Mouse (Mus musculus): Measurements from ENCODE around the gene Zfp266. TPM values are rescaled to one million over a fixed set of nuclear protein-coding genes. Genes with fewer than 3 reads are reported as not detected.

Zfp266 gene
- polyA plus RNA-seq (2021; fragmentation: Nextera tagmentation), result 25.5 and 30.0 TPM in 2 replicates
- long read RNA-seq, experiment 1, full-length matches to known transcripts, result 2 of 12 reads
- long read RNA-seq, experiment 1, partial matches to known transcripts, result 1 of 12 reads
- long read RNA-seq, experiment 1, other reads (novel, unspliced or antisense), result 9 of 12 reads
- long read RNA-seq, experiment 2, full-length matches to known transcripts, result 13 of 35 reads
- long read RNA-seq, experiment 2, partial matches to known transcripts, result 3 of 35 reads
- long read RNA-seq, experiment 2, other reads (novel, unspliced or antisense), result 19 of 35 reads

DNA sequence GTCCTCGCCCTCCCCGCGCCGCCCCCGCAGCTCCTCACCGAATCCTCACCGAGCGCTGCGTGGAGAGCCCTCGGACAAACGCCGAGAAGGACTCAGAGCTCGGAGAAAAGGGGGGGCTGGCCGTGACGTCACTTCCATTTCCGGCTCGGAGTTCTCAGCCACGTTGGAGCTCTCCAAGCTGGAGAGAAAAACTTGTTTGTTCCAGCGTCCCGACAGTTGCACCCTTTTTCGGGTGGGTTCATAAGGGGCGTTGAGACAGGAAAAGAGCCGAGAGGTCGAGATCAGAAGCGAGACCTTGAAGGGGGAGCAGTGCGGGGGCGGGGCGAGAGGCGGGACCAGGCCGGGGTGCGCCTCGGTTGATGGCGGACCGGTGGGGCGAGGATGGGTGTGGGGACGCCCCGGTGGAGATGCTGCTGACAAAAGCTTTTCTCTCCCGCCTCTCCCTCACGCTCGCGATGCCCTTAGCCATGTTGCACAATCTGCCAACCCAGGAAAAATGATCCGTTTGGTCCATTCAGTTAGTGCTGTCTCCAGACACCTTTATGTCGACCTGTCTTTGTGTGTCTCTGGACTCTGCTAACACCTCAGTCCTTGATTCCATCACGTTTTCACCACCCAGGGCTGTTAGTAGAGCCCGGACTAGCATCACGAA is at the start of gene Zfp266:
TSS of gene Zfp266 (minus strand) at position 112 of the 652 bp plus-strand sequence.

DNA sequence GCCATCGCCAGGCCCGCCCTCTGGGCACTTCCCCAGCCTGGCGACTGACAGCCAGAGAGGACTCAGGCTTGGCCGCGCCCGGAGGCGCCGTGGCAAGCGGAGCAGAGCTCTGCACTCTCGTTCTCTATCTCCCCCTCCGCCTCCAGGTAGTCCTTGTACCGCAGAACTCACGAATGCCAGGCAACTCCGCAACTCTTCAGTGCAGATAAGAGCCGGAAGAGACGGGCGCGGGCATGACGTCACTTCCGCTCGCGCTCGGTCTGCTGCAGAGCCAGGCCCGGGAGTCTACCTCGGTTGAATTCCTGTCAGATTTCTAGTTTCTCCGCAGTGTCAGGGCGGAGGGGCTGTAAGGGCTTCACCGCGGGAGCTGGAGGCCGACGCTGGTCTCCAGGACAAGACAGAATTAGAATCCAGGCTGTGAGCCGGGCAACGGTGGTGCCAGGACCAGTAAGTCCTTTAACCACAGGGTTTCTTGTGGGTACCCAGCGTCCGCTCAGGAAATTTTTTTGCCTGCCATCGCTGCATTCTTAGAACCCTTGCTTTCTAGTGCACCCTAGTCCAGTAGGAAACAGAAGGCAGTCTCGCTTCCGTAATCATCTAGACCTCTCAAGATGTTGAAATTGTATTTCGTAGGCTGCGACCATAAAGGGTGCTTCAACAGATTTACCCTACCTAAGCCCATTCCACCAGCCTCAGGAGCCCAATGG is 28.5 kb downstream of the Zfp266 start, which contains the start of gene Zfp426:
TSS of gene Zfp426 (minus strand) at position 220 of the 707 bp plus-strand sequence.

DNA sequence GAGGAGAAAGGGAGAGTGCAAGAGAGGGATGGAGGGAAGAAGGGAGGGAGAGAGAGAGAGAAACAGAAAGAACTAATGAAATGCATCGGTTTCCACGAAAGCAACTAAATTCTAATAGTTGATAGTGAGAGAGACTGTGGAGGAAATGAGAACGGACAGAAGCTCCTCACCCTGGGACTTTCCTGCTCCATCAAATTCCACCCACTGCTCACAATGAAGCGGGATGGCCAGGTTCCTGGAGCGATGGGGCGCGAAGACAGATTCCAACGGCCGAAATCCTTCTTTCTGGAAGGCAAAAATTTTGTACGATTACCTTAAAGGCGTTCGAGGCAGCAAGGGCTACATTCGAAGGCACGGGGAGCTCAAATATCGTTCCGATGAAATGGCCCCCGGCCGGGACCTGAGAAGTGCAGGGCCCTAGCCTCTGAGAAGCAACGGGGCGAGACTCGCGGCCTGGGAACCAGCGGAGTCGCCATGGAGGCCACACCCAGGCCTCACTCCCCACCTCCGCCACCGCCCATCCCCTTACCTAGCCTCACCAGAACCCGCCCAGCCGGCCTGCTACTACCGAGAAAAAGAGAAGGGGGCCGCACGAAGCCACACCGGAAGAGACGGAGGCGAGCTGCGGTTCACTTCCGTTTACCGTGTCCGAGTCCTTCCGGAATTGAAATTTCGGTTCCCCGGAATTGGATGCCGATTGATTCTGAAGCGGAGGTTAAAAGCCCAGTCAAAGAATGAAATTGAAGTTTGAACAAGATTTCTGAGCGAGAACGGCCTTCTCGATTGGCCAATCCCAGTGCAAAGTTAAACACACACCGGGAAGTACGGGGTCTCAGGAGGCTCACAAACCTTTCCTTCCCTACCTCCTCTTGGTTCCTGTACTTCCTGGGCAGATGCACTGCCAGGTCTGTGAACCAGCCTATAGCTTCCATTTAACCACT is 61.6 kb downstream of the Zfp266 start, which contains the start of gene Zfp26:
TSS of gene Zfp26 (minus strand) at position 786 of the 941 bp plus-strand sequence.

Other genes with a start within 250 kb of the Zfp266 start
- gene Olfr39, start 239.1 kb downstream of the Zfp266 start, polyA plus RNA-seq (2021; fragmentation: Nextera tagmentation), result not detected in 2 replicates
- not detected in 2 replicates for gene Olfr873, start 222.9 kb downstream of the Zfp266 start, polyA plus RNA-seq (2021; fragmentation: Nextera tagmentation)
- gene Olfr18, start 185.3 kb downstream of the Zfp266 start, polyA plus RNA-seq (2021; fragmentation: Nextera tagmentation), result not detected in 2 replicates
- gene Zfp560, start 136.2 kb downstream of the Zfp266 start, polyA plus RNA-seq (2021; fragmentation: Nextera tagmentation), result 48.9 and 51.2 TPM in 2 replicates
- 9.9 and 10.3 TPM in 2 replicates for gene Zfp26, start 61.3 kb downstream of the Zfp266 start, polyA plus RNA-seq (2021; fragmentation: Nextera tagmentation)
- gene Zfp426, start 28.7 kb downstream of the Zfp266 start, polyA plus RNA-seq (2021; fragmentation: Nextera tagmentation), result 10.7 and 11.8 TPM in 2 replicates
- 17.8 and 18.2 TPM in 2 replicates for gene Zfp846, start 59.9 kb upstream of the Zfp266 start, polyA plus RNA-seq (2021; fragmentation: Nextera tagmentation)
- gene Ubl5, start 121.5 kb upstream of the Zfp266 start, polyA plus RNA-seq (2021; fragmentation: Nextera tagmentation), result 854 and 942 TPM in 2 replicates
- 6.4 and 7.5 TPM in 2 replicates for gene Fbxl12, start 123.3 kb upstream of the Zfp266 start, polyA plus RNA-seq (2021; fragmentation: Nextera tagmentation)
- gene Pin1, start 130.7 kb upstream of the Zfp266 start, polyA plus RNA-seq (2021; fragmentation: Nextera tagmentation), result 57.9 and 58.1 TPM in 2 replicates
- gene Olfm2, start 224.9 kb upstream of the Zfp266 start, polyA plus RNA-seq (2021; fragmentation: Nextera tagmentation), result 20.0 and 30.7 TPM in 2 replicates